Mouse (Mus musculus) embryonic fibroblast, embryonic 13.5 days (primary cell): ENCODE results near the gene Prdm16. TPM values are rescaled to one million over a fixed set of nuclear protein-coding genes. Genes with fewer than 3 reads are reported as not detected.

Experiments
- H3K27ac ChIP-seq: 2 replicates; pipeline ENCODE4 v1.5.1; 2012; ENCODE audit warnings: low read length, control low read depth, inconsistent platforms; ENCODE audit not compliant: insufficient read depth
- H3K4me1 ChIP-seq: 2 replicates; pipeline ENCODE4 v1.6.1; 2011; ENCODE audit warnings: low read length; ENCODE audit not compliant: control insufficient read depth, insufficient read depth
- H3K4me3 ChIP-seq: 2 replicates; pipeline ENCODE4 v1.5.1; 2011; ENCODE audit warnings: mild to moderate bottlenecking, control low read depth, low read length; ENCODE audit not compliant: insufficient read depth
- CTCF ChIP-seq: IDR thresholded peaks from 2 replicates; pipeline ENCODE4 v1.5.1; 2011; ENCODE audit warnings: mild to moderate bottlenecking, control low read depth, low read length, moderate library complexity, borderline replicate concordance; ENCODE audit not compliant: insufficient read depth
- POLR2A ChIP-seq: IDR thresholded peaks from 2 replicates; pipeline ENCODE4 v1.6.1; 2011; ENCODE audit warnings: low read depth, mild to moderate bottlenecking, control low read depth, low read length, moderate library complexity
- polyA plus RNA-seq: library from polyadenylated mRNA; stranded (reverse); fragments of >200 nt; gene quantifications from 2 replicates; pipeline ENCODE4 v1.2.4, GENCODE M21; 2011; ENCODE audit warnings: low read depth; ENCODE audit not compliant: missing spikeins, insufficient read length

Prdm16 gene
- polyA plus RNA-seq, 1 experiment = 3.1 TPM

- no peak overlapping the region for H3K27ac ChIP-seq
- H3K4me1 ChIP-seq = no peaks in the 10 kb centered on the region
- H3K4me3 ChIP-seq = peak overlapping the region; percentile 8; the same call in 1 of the 2 replicates
- TF ChIP-seq CTCF (no peak), POLR2A (no peak)
Measured at GRCm38 (mm10) chr4:154632800-154633764, 3.6 kb downstream of the Prdm16 start.

GRCm38 (mm10) chr4:154630763-154631162 lies 5.9 kb downstream of the Prdm16 start:
- Histone ChIP-seq H3K27ac (no peak overlapping the region), H3K4me1 (no peaks in the 10 kb centered on the region), H3K4me3 (no peak overlapping the region)
- TF ChIP-seq POLR2A (no peak), CTCF (no peak)

DNA sequence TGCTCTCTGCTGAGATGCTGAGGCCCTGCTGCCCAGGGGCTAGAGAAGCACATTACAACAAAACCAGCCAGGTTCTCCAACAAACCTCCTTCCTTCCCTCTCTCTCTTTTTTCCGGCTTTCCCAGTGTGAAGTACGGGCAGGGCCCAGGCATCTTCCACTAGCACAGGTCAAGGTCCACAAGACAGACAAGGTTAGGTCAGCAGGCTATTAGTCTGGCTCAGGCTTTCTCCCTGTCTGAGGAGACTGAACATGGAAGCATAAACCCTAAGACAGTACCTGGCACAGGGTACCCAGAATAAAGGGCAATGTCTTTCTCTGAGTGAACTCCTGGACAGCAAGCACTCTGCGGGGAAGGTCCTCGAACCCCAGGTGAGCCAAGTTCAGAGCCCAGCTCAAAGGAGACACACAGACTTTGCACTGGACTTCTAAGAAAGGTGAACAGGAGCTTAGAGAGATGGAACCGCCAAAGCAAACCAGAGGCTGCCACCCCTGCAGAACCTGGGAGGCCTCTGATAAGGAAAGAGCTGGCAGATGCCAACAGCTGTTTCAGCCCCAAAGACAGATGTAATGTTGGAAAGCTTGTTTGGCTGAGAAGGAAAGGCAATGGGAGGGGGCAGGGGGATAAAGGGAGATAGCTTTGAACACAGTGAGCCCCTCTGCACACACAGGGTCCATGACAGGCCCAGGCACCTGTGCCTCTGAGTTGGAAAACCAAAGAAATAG lies 9.1 kb downstream of the Prdm16 start:
- Histone ChIP-seq H3K27ac (no peak overlapping the region), H3K4me3 (no peak overlapping the region), H3K4me1 (no peaks in the 10 kb centered on the region)
- no peak for TF ChIP-seq CTCF
- no peak for TF ChIP-seq POLR2A

- H3K27ac ChIP-seq = no peak overlapping the region
- TF ChIP-seq CTCF (no peak), POLR2A (no peak)
- no peaks in the 10 kb centered on the region for H3K4me1 ChIP-seq
- H3K4me3 ChIP-seq = no peak overlapping the region
Measured at GRCm38 (mm10) chr4:154626282-154626681, 10.4 kb downstream of the Prdm16 start.

DNA sequence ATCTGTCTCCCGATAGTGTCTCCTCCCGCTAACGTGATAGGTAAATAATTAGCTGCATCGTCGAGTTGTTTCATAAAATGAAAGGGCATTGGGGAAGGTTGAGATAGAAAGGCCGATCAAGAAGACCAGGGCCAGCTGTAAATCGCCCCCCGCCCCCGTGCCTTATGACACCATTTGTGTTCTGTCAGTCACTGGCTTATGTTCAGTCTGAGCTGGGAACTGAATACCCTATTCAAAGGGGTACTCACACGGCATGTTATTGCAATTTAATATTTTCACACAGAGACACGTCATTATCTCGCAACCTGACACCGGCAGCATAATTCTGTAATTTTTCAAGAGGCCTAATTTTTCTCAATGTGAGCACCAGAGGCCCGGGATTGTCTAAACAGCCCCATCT lies 11.0 kb downstream of the Prdm16 start:
- Histone ChIP-seq H3K4me3 (no peak overlapping the region), H3K4me1 (no peaks in the 10 kb centered on the region), H3K27ac (no peak overlapping the region)
- no peak for TF ChIP-seq CTCF
- no peak for TF ChIP-seq POLR2A

DNA sequence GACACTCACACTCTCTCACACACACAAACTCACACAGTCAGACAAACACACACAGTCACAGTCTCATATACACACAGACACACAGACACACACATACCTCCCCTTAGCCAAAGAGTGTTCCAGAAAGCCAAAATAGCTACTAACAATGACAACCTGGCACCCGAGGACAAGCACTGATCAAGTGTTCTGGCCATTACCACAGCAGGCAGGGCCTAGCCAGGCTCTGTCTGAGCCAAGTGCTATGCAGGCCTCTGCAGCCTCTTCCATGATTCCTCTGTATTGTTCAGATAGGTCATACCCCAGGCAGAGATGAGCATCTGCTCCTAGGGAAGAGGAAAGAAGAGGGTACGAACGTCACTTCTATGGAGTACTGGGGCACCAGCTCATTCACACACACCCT lies 13.4 kb downstream of the Prdm16 start:
- Histone ChIP-seq H3K4me1 (no peaks in the 10 kb centered on the region), H3K27ac (no peak overlapping the region), H3K4me3 (no peak overlapping the region)
- no peak for TF ChIP-seq POLR2A
- no peak for TF ChIP-seq CTCF

DNA sequence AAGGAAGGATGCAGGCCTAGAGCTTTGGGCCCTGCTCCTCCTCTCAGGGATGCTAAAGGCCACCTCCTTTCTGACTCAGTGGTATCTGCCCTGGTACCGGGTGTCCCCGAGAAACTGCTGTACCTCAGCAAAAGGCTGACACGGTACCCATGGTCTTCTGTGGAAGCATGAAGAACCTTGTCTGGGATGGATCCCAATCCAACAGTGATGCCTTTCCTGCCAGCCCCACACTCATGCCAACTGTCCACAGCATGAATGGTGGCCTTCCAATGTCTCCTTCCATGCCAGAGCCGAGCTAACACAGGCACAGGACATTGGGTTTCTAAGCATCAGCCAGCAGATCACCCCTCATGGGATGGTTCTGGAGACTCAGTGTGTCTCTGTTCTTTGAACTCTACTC lies 14.2 kb downstream of the Prdm16 start:
- H3K4me3 ChIP-seq = no peak overlapping the region
- no peak for TF ChIP-seq CTCF
- TF ChIP-seq POLR2A = no peak
- H3K27ac ChIP-seq = no peak overlapping the region
- no peaks in the 10 kb centered on the region for H3K4me1 ChIP-seq

DNA sequence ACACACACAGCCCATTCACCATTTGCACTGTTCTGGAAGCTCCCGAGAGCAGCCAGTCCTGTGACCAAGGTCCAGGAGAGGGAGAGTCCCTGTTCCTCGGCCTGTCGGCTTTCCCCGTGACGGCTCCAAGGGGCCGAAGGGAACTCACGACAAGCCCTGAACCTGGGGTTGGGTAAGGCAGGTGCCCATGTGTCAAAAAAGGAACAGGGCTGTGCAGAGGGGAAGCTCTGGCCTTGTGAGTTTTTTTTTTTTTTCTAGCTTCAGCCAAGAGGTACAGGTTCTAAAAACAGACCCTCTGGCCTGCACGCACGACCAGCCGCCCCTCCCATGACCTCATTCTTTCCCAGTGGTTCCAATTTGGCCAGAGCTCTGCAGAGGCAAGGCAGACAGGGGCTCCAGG lies 25.5 kb downstream of the Prdm16 start:
- no peak overlapping the region for H3K4me3 ChIP-seq
- H3K4me1 ChIP-seq = no peaks in the 10 kb centered on the region
- TF ChIP-seq CTCF (no peak), POLR2A (no peak)
- no peak overlapping the region for H3K27ac ChIP-seq

- Histone ChIP-seq H3K4me3 (no peak overlapping the region), H3K4me1 (no peaks in the 10 kb centered on the region), H3K27ac (no peak overlapping the region)
- TF ChIP-seq CTCF (no peak), POLR2A (no peak)
Measured at GRCm38 (mm10) chr4:154607724-154608123, 28.9 kb downstream of the Prdm16 start.

DNA sequence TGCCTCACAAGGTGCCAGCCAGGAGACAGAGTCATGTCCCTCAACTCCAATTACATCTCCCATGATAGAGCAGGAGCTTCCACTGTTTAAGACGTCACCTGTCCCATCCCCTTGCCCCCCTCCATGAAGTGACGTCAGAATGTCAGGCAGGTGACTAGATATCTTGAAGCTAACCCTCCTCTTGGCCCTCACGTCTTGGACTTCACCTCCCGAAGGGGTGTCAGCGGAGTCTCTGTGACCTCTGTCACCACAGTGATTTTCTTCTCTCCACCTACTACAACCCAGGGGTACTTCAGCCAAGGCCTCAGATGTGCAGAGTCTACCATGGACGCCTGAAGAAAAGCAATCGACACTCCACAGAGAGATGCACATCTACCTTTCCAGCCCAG lies 32.2 kb downstream of the Prdm16 start:
- H3K4me3 ChIP-seq = no peak overlapping the region
- no peaks in the 10 kb centered on the region for H3K4me1 ChIP-seq
- TF ChIP-seq POLR2A (no peak), CTCF (no peak)
- no peak overlapping the region for H3K27ac ChIP-seq
